Mouse (Mus musculus) C2C12 (cell line): ENCODE results near the gene Ptges3l. TPM values are rescaled to one million over a fixed set of nuclear protein-coding genes. Genes with fewer than 3 reads are reported as not detected.
"Not testable (repeated sequence)": the region's sequence is repeated elsewhere in the genome, so short reads cannot be mapped to it uniquely, and the experiment has no call there.

Source experiments
- H3K27me3 ChIP-seq: one replicate; pipeline ENCODE4 v1.6.1; 2011; ENCODE audit not compliant: control insufficient read depth, insufficient read depth, insufficient read length
- H3K36me3 ChIP-seq: one replicate; pipeline ENCODE4 v1.6.1; 2011; ENCODE audit not compliant: control insufficient read depth, insufficient read depth
- H3K4me3 ChIP-seq: one replicate; pipeline ENCODE4 v1.5.1; 2011; ENCODE audit warnings: mild to moderate bottlenecking, control low read depth; ENCODE audit not compliant: poor library complexity, insufficient read depth, severe bottlenecking
- H3K79me2 ChIP-seq: one replicate; pipeline ENCODE4 v1.6.1; 2011; ENCODE audit not compliant: control insufficient read depth, insufficient read depth
- H3K79me3 ChIP-seq: one replicate; pipeline ENCODE4 v1.6.1; 2011; ENCODE audit warnings: low read depth, control low read depth
- H3ac ChIP-seq: one replicate; pipeline ENCODE3; 2011; ENCODE audit warnings: low read depth; ENCODE audit not compliant: control insufficient read depth, insufficient read length
- CEBPB ChIP-seq: IDR thresholded peaks from one replicate; pipeline ENCODE4 v1.6.1; 2011; ENCODE audit warnings: low read depth, mild to moderate bottlenecking, control low read depth, moderate library complexity
- CTCF ChIP-seq: IDR thresholded peaks from one replicate; pipeline ENCODE4 v1.5.1; 2011; ENCODE audit not compliant: control insufficient read depth, insufficient read depth, insufficient read length
- FOSL1 ChIP-seq: IDR thresholded peaks from one replicate; pipeline ENCODE4 v1.8.0; 2011; ENCODE audit warnings: mild to moderate bottlenecking, low read length; ENCODE audit not compliant: poor library complexity, insufficient read depth, severe bottlenecking
- MAX ChIP-seq: IDR thresholded peaks from one replicate; pipeline ENCODE4 v1.6.1; 2011; ENCODE audit warnings: mild to moderate bottlenecking, control low read depth
- MYOD1 ChIP-seq: IDR thresholded peaks from one replicate; pipeline ENCODE4 v1.6.1; 2011; ENCODE audit warnings: low read depth; ENCODE audit not compliant: control insufficient read depth, insufficient read length
- MYOG ChIP-seq: IDR thresholded peaks from one replicate; pipeline ENCODE4 v1.6.1; 2011; ENCODE audit not compliant: control insufficient read depth, insufficient read length; ENCODE audit errors: extremely low read depth
- USF1 ChIP-seq: IDR thresholded peaks from one replicate; pipeline ENCODE4 v1.6.1; 2011; ENCODE audit warnings: low read depth, mild to moderate bottlenecking, control low read depth, moderate library complexity
- microRNA-seq: library from miRNA; unstranded; fragments of <30 nt; microRNA quantifications from one replicate; pipeline ENCODE4, GENCODE M21; 2019; ENCODE audit warnings: borderline microRNAs expressed
- polyA plus RNA-seq: library from polyadenylated mRNA; unstranded; fragments of >200 nt; fragmentation: generic; extraction: Trizol; gene quantifications from one replicate; pipeline ENCODE4 v1.2.1, GENCODE M21; 2012; ENCODE audit warnings: missing spikeins

The Ptges3l gene
- polyA plus RNA-seq, 1 experiment, result 19.2 TPM

- Histone ChIP-seq H3K36me3 (no peaks in the 10 kb centered on the region), H3K27me3 (peaks cover 4% of the 10 kb centered on the region), H3K79me2 (no peaks in the 10 kb centered on the region), H3K79me3 (no peaks in the 10 kb centered on the region), H3ac (no peak overlapping the region), H3K4me3 (no peak overlapping the region)
- peak; percentile 30 for TF ChIP-seq CTCF
- no peak for TF ChIP-seq MYOD1
- no peak for TF ChIP-seq CEBPB
Measured at GRCm38 (mm10) chr11:101395110-101395509, 30.0 kb downstream of the Ptges3l start.

- TF ChIP-seq MAX, result no peak
- TF ChIP-seq USF1, result no peak
- TF ChIP-seq CEBPB, result no peak
- no peak for TF ChIP-seq CTCF
- Histone ChIP-seq H3K27me3 (peaks cover 22% of the 10 kb centered on the region), H3K79me3 (no peaks in the 10 kb centered on the region), H3K4me3 (no peak overlapping the region), H3K36me3 (no peaks in the 10 kb centered on the region), H3K79me2 (no peaks in the 10 kb centered on the region), H3ac (no peak overlapping the region)
Measured at GRCm38 (mm10) chr11:101381817-101382216, 43.3 kb downstream of the Ptges3l start.

GRCm38 (mm10) chr11:101378926-101379325, 46.2 kb downstream of the Ptges3l start:
- TF ChIP-seq MYOD1, result no peak
- TF ChIP-seq CEBPB, result no peak
- no peak for TF ChIP-seq MYOG
- TF ChIP-seq CTCF, result no peak
- TF ChIP-seq MAX, result no peak
- no peak for TF ChIP-seq FOSL1
- no peak for TF ChIP-seq USF1

GRCm38 (mm10) chr11:101378196-101378595, 46.9 kb downstream of the Ptges3l start:
- H3K36me3 ChIP-seq, H3K79me3 ChIP-seq, H3K79me2 ChIP-seq, H3K4me3 ChIP-seq, H3ac ChIP-seq: not testable (repeated sequence)
- peaks cover 35% of the 10 kb centered on the region for H3K27me3 ChIP-seq

More at GRCm38 (mm10) chr11:101378926-101379325, 46.2 kb downstream of the Ptges3l start:
- Histone ChIP-seq H3K27me3 (peaks cover 35% of the 10 kb centered on the region), H3K36me3 (no peaks in the 10 kb centered on the region), H3K4me3 (no peak overlapping the region), H3K79me3 (no peaks in the 10 kb centered on the region), H3ac (no peak overlapping the region), H3K79me2 (no peaks in the 10 kb centered on the region)

GRCm38 (mm10) chr11:101374421-101374938, 50.7 kb downstream of the Ptges3l start:
- TF ChIP-seq CEBPB (no peak), CTCF (no peak), MYOD1 (no peak), USF1 (no peak), FOSL1 (no peak), MYOG (no peak), MAX (no peak)
- peaks cover 40% of the 10 kb centered on the region for H3K27me3 ChIP-seq
- no peak overlapping the region for H3ac ChIP-seq
- no peaks in the 10 kb centered on the region for H3K79me2 ChIP-seq
- no peaks in the 10 kb centered on the region for H3K36me3 ChIP-seq
- H3K79me3 ChIP-seq, result no peaks in the 10 kb centered on the region
- H3K4me3 ChIP-seq, result no peak overlapping the region

- H3K79me3 ChIP-seq, result no peaks in the 10 kb centered on the region
- H3ac ChIP-seq, result no peak overlapping the region
- peaks cover 17% of the 10 kb centered on the region for H3K27me3 ChIP-seq
- H3K4me3 ChIP-seq, result no peak overlapping the region
- no peaks in the 10 kb centered on the region for H3K36me3 ChIP-seq
- TF ChIP-seq USF1 (no peak), CTCF (no peak), CEBPB (no peak), MYOD1 (no peak), FOSL1 (no peak), MAX (no peak), MYOG (no peak)
- H3K79me2 ChIP-seq, result no peaks in the 10 kb centered on the region
Measured at GRCm38 (mm10) chr11:101370141-101370540, 55.0 kb downstream of the Ptges3l start.

Small RNA genes lying within 50 kb of the gene (microRNA-seq; reads per million reads assigned to microRNA genes)
- gene Mir6929, result 0.24 reads per million

Other genes starting within 250 kb of the Ptges3l start
- gene Ccr10, start 249.9 kb downstream of the Ptges3l start, polyA plus RNA-seq, result 0.18 TPM
- gene Ezh1, start 198.9 kb downstream of the Ptges3l start, polyA plus RNA-seq, result 4.5 TPM
- gene Ramp2, start 179.3 kb downstream of the Ptges3l start, polyA plus RNA-seq, result 0.66 TPM
- gene Vps25, start 171.6 kb downstream of the Ptges3l start, polyA plus RNA-seq, result 116 TPM
- 0.49 TPM for gene Wnk4, start 164.8 kb downstream of the Ptges3l start, polyA plus RNA-seq
- gene Cntd1, start 146.3 kb downstream of the Ptges3l start, polyA plus RNA-seq, result 0.05 TPM
- gene Coa3, start 146.2 kb downstream of the Ptges3l start, polyA plus RNA-seq, result 85.2 TPM
- 103 TPM for gene Becn1, start 123.0 kb downstream of the Ptges3l start, polyA plus RNA-seq
- 89.9 TPM for gene Psme3, start 109.1 kb downstream of the Ptges3l start, polyA plus RNA-seq
- gene Aoc2, start 100.3 kb downstream of the Ptges3l start, polyA plus RNA-seq, result 1.2 TPM
- gene Aoc3, start 94.7 kb downstream of the Ptges3l start, polyA plus RNA-seq, result 0.07 TPM
- gene G6pc, start 57.8 kb downstream of the Ptges3l start, polyA plus RNA-seq, result not detected
- gene Aarsd1, start 7.7 kb downstream of the Ptges3l start, polyA plus RNA-seq, result 50.6 TPM
- 5.2 TPM for gene Gm27029, start 537 bp downstream of the Ptges3l start, polyA plus RNA-seq
- gene Rundc1, start 248 bp downstream of the Ptges3l start, polyA plus RNA-seq, result 10.4 TPM
- 2,812 TPM for gene Rpl27, start 17.0 kb upstream of the Ptges3l start, polyA plus RNA-seq
- gene Ifi35, start 23.1 kb upstream of the Ptges3l start, polyA plus RNA-seq, result 23.4 TPM
- 19.2 TPM for gene Rnd2, start 39.7 kb upstream of the Ptges3l start, polyA plus RNA-seq
- 306 TPM for gene Vat1, start 40.9 kb upstream of the Ptges3l start, polyA plus RNA-seq
- gene Brca1, start 126.6 kb upstream of the Ptges3l start, polyA plus RNA-seq, result 5.2 TPM
- gene Nbr1, start 126.8 kb upstream of the Ptges3l start, polyA plus RNA-seq, result 15.7 TPM
- 1.0 TPM for gene Tmem106a, start 156.9 kb upstream of the Ptges3l start, polyA plus RNA-seq
- not detected for gene Gm11634, start 173.9 kb upstream of the Ptges3l start, polyA plus RNA-seq
- 9.5 TPM for gene Rdm1, start 201.9 kb upstream of the Ptges3l start, polyA plus RNA-seq
- gene Arl4d, start 240.2 kb upstream of the Ptges3l start, polyA plus RNA-seq, result 2.5 TPM